Mouse (Mus musculus) ES-E14 (cell line): ENCODE measurements around the gene Syt13. TPM values are rescaled to one million over a fixed set of nuclear protein-coding genes. Genes with fewer than 3 reads are reported as not detected.

Experiments
- DNase-seq: peaks from one replicate; pipeline ENCODE4 v3.0.0-alpha.2; 2013; ENCODE audit warnings: low read depth, low spot score
- H3K27ac ChIP-seq: 2 replicates; pipeline ENCODE4 v1.5.1; 2012; ENCODE audit warnings: low read depth, mild to moderate bottlenecking, low read length, moderate library complexity, mixed read lengths; ENCODE audit not compliant: poor library complexity, insufficient read depth, severe bottlenecking
- H3K36me3 ChIP-seq: 2 replicates; pipeline ENCODE4 v1.6.1; 2012; ENCODE audit warnings: mild to moderate bottlenecking, low read length, moderate library complexity, mixed read lengths; ENCODE audit not compliant: control insufficient read depth, poor library complexity, insufficient read depth, severe bottlenecking
- H3K4me1 ChIP-seq, 2 experiments: fragments of 150-350 bp in 1 of 2; sonication (generic) in 1 of 2; 2 replicates each; pipeline ENCODE4 v1.6.1; 2012; ENCODE audit warnings: low read length in 2 of 2, mild to moderate bottlenecking in 1 of 2, mixed read lengths in 1 of 2; ENCODE audit not compliant: control insufficient read depth in 2 of 2, insufficient read depth in 2 of 2, poor library complexity in 1 of 2
- H3K4me3 ChIP-seq, 2 experiments: fragments of 150-350 bp in 1 of 2; sonication (generic) in 1 of 2; 2 replicates each; pipeline ENCODE4 v1.5.1; 2012; ENCODE audit warnings: low read length in 2 of 2, low read depth in 1 of 2, mild to moderate bottlenecking in 1 of 2, mixed read lengths in 1 of 2; ENCODE audit not compliant: insufficient read depth in 1 of 2, poor library complexity in 1 of 2, severe bottlenecking in 1 of 2
- H3K9ac ChIP-seq: 2 replicates; pipeline ENCODE4 v1.6.1; 2012; ENCODE audit warnings: low read depth, mild to moderate bottlenecking, low read length, mixed read lengths; ENCODE audit not compliant: poor library complexity, insufficient read depth, severe bottlenecking
- H3K9me3 ChIP-seq: fragments of 150-350 bp; sonication (generic); 2 replicates; pipeline ENCODE4 v1.6.1; 2012; ENCODE audit warnings: low read depth, mild to moderate bottlenecking, low read length; ENCODE audit not compliant: control insufficient read depth, insufficient read depth
- CHD2 ChIP-seq: IDR thresholded peaks from 2 replicates; pipeline ENCODE4 v1.6.1; 2014; ENCODE audit warnings: mild to moderate bottlenecking, low read depth, low read length, inconsistent platforms
- HCFC1 ChIP-seq: IDR thresholded peaks from 2 replicates; pipeline ENCODE4 v1.6.1; 2012; ENCODE audit warnings: low read length, inconsistent platforms, borderline replicate concordance; ENCODE audit not compliant: insufficient read depth
- MAFK ChIP-seq: IDR thresholded peaks from 2 replicates; pipeline ENCODE4 v1.6.1; 2014; ENCODE audit warnings: mild to moderate bottlenecking, low read depth, low read length, inconsistent platforms; ENCODE audit not compliant: insufficient read depth
- ZC3H11A ChIP-seq: IDR thresholded peaks from 2 replicates; pipeline ENCODE4 v1.6.1; 2012; ENCODE audit warnings: low read depth, mild to moderate bottlenecking, inconsistent platforms, low read length, borderline replicate concordance
- ZNF384 ChIP-seq: IDR thresholded peaks from 2 replicates; pipeline ENCODE4 v1.6.1; 2012; ENCODE audit warnings: low read depth, low read length, inconsistent platforms
- in situ Hi-C, 2 experiments: fragments of 600-800 bp; cut with MboI; formaldehyde crosslinking; loops; one replicate each; pipeline ENCODE4 v1.15.1; 2025; ENCODE audit warnings: low sequenced_read_pairs in 2 of 2, inconsistent platforms in 1 of 2; ENCODE audit not compliant: unreplicated experiment in 2 of 2
- total RNA-seq: library from RNA; depleted of rRNA; stranded (reverse); fragments of 300-350 nt; gene quantifications from 2 replicates; pipeline ENCODE4 v1.2.3, GENCODE M21; 2012

Syt13 gene
- total RNA-seq, 1 experiment = 5.8 TPM

- Histone ChIP-seq H3K4me1 (peaks cover 4 to 27% of the 10 kb centered on the region in 2 experiments; a peak in 3 of 4 replicates), H3K36me3 (no peaks in the 10 kb centered on the region), H3K4me3 (no peak overlapping the region), H3K9me3 (no peaks in the 10 kb centered on the region), H3K9ac (no peak overlapping the region), H3K27ac (no peak overlapping the region)
- no peak for DNase-seq
- TF ChIP-seq ZNF384 (no peak), CHD2 (no peak), HCFC1 (no peak), ZC3H11A (no peak), MAFK (no peak)
- in situ Hi-C loops = no loop called here
These were observed 56.6 kb downstream of the Syt13 start for GRCm38 (mm10) chr2:92971536-92971935.

- in situ Hi-C loops = no loop called here
- peak overlapping the region; percentile 5; the same call in 1 of the 2 replicates for H3K9ac ChIP-seq
- peak overlapping the region in 1 of 2 experiments; percentile 15; a peak in 1 of 4 replicates for H3K4me3 ChIP-seq
- H3K4me1 ChIP-seq = peaks cover 3 to 24% of the 10 kb centered on the region in 2 experiments; a peak in 3 of 4 replicates
- H3K36me3 ChIP-seq = no peaks in the 10 kb centered on the region
- no peak for DNase-seq
- H3K9me3 ChIP-seq = no peaks in the 10 kb centered on the region
- no peak for TF ChIP-seq ZC3H11A
- TF ChIP-seq HCFC1 = no peak
- TF ChIP-seq ZNF384 = no peak
- no peak for TF ChIP-seq MAFK
- no peak for TF ChIP-seq CHD2
- H3K27ac ChIP-seq = no peak overlapping the region
These were observed 57.2 kb downstream of the Syt13 start for GRCm38 (mm10) chr2:92972071-92972470.

DNA sequence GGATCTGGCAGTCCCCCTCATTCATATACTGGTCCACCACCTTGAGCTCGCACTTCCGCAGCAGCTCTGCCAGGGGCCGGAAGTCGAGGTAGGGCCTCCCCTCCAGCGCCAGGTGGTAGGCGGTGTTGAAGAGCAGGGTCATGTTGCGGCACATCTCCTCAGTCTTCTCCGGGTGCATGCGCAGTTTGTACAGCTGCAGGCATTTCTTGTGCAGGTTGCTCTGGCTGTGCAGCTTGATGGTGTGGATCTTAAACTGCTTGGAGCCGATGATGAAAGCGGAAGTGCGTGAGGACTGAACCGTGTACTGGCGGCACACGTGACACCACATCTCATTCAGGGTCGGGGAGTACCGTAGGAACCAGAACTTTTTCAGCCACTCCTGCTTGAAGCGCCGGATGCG, 58.7 kb downstream of the Syt13 start:
- Histone ChIP-seq H3K27ac (no peak overlapping the region), H3K9me3 (no peaks in the 10 kb centered on the region), H3K4me3 (peak overlapping the region; percentile 40 to 41), H3K36me3 (no peaks in the 10 kb centered on the region), H3K4me1 (peaks cover 3 to 18% of the 10 kb centered on the region in 2 experiments; a peak in 2 of 4 replicates), H3K9ac (peak overlapping the region; percentile 22; the same call in 1 of the 2 replicates)
- in situ Hi-C loops = no loop called here
- DNase-seq = no peak
- no peak for TF ChIP-seq ZC3H11A
- TF ChIP-seq ZNF384 = no peak
- no peak for TF ChIP-seq CHD2

DNA sequence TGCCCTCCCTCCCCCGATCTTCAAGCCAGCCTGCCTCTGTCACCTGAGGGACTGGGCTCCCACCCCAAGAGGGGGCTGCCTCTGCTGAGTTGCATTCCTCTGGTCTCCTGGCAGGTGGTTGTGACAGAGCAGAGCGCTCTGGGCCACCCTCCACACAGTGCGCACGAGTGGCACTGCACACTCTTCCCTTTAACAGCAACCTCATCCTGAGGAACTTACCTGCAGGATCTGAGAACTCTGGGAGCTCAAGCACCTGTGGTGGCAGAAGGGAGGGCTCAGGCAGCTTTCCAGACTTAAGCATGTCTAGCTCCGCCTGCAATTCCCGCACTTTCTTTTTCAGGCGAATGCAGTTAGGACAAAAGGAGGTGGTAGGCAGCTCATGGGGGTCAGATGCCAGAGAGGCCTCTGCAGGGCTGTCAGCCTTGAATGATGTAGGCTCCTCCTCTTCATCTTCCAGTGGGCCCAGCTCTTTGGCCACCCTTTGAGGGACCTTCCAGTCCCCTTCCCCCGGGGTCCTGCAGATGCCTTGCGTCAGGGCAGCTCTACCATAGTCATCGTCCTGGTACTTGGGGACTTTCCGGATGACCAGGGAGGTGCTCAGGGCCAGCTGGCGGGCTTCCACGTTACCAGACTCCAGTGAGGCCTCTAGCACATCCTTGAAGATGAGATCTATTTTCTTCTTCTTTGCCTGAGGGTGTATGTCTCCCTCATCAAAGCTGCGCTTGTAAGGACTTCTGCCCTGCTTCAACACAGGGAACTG, 60.3 kb downstream of the Syt13 start:
- peaks cover 3 to 17% of the 10 kb centered on the region in 2 experiments; a peak in 2 of 4 replicates for H3K4me1 ChIP-seq
- no peak for DNase-seq
- H3K4me3 ChIP-seq = no peak overlapping the region
- in situ Hi-C loops = no loop called here
- H3K36me3 ChIP-seq = no peaks in the 10 kb centered on the region
- TF ChIP-seq CHD2 = no peak
- TF ChIP-seq HCFC1 = no peak
- no peak for TF ChIP-seq MAFK
- no peak for TF ChIP-seq ZC3H11A
- TF ChIP-seq ZNF384 = no peak
- H3K27ac ChIP-seq = no peak overlapping the region
- no peak overlapping the region for H3K9ac ChIP-seq
- H3K9me3 ChIP-seq = no peaks in the 10 kb centered on the region

- no peak for TF ChIP-seq ZNF384
- no peak for TF ChIP-seq MAFK
- no peak for TF ChIP-seq ZC3H11A
- TF ChIP-seq CHD2 = no peak
- no peak for TF ChIP-seq HCFC1
- H3K27ac ChIP-seq = no peak overlapping the region
- no peaks in the 10 kb centered on the region for H3K9me3 ChIP-seq
- DNase-seq = no peak
- H3K36me3 ChIP-seq = no peaks in the 10 kb centered on the region
- H3K4me1 ChIP-seq = peaks cover 0 to 6% of the 10 kb centered on the region in 2 experiments; a peak in 1 of 4 replicates
- H3K9ac ChIP-seq = no peak overlapping the region
- no peak overlapping the region for H3K4me3 ChIP-seq
- in situ Hi-C loops = no loop called here
These were observed 65.3 kb downstream of the Syt13 start for GRCm38 (mm10) chr2:92980165-92980564.
